ENCODE assay signal across 9 mouse cellular contexts in the genomic region with DNA sequence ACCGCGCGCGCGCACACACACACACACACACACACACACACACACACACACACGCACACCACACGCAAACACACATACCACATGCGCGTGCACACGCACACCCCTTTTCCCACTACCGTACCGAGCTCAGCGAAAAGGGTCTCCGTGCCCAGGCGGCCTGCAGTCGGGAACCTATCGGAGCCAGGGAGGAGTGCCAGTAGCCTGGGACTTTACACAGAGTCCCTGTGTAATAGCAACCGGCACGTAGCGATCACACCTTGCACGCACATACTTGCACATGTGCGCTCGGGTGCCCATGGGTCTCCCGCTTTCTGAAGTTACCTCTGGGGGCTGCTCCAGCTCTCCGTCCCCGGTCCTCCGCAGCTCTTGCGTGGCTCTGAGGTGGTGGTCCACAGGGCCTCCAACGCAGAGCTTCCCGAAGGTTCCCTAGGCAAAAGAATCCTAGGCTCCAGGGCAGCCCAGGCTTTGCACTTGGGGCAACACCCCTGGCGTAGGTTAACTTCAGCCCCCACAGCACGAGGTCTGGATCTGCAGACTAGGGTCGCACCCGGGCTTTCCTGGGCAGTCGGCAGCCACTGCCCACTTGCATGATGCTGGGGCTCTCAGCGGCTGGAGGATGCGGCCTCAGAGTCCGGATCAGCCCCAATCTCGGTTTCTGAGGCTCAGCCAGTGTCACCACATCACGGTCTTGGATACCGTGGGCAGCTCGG. TPM values are rescaled to one million over a fixed set of nuclear protein-coding genes. Genes with fewer than 3 reads are reported as not detected.
DNase-seq lines count a peak whose midpoint lies in the region; ATAC-seq and TF ChIP-seq lines count a peak whose summit lies in the region.
"Had no signal": no experiment of that assay in that cellular context is flagged by ENCODE, and none has a peak within 500 bp of the region (broad histone marks: within the 10 kb centered on the region; RNA-seq: fewer than 3 reads in every experiment).

No protein-coding gene starts in this region.

- peak overlapping the region; percentile 20; the same call in 1 of the 2 replicates for H3K9ac ChIP-seq in heart, postnatal 0 days (replicated peaks; ENCODE audit: low read depth, low read length)
- peak overlapping the region; percentile 55 for H3K9ac ChIP-seq in forebrain, embryonic 11.5 days (ENCODE audit: low read length)
- H3K9ac ChIP-seq in liver, embryonic 12.5 days = no peak overlapping the region
- H3K9ac ChIP-seq in stomach, postnatal 0 days (ENCODE audit: low read length) = peak overlapping the region; percentile 31; the same call in 1 of the 2 replicates

- TF ChIP-seq CTCF in heart, postnatal 0 days (IDR thresholded peaks at IDR 0.05; ENCODE audit: low read depth) = no peak
- no peak for TF ChIP-seq CTCF in brain, embryonic 14.5 days (IDR thresholded peaks at IDR 0.05; ENCODE audit: borderline replicate concordance, extremely low read depth, insufficient read depth, insufficient read length)
- no peak for TF ChIP-seq CTCF in stomach, postnatal 0 days (IDR thresholded peaks at IDR 0.05; ENCODE audit: low read depth)

- H3K4me3 ChIP-seq in heart, postnatal 0 days (ENCODE audit: low read depth, low read length) = peak overlapping the region; percentile 43
- peak overlapping the region; percentile 44 for H3K4me3 ChIP-seq in forebrain, embryonic 11.5 days (ENCODE audit: low read depth, low read length)
- peak overlapping the region; percentile 27 for H3K4me3 ChIP-seq in liver, embryonic 12.5 days
- H3K4me3 ChIP-seq in stomach, postnatal 0 days (ENCODE audit: low read depth, low read length) = peak overlapping the region; percentile 40

- no peak overlapping the region for H3K27ac ChIP-seq in heart, postnatal 0 days (ENCODE audit: low read depth)
- no peak overlapping the region for H3K27ac ChIP-seq in forebrain, embryonic 11.5 days (ENCODE audit: low read depth, low read length)
- no peak overlapping the region for H3K27ac ChIP-seq in liver, embryonic 12.5 days
- H3K27ac ChIP-seq in stomach, postnatal 0 days (replicated peaks) = no peak overlapping the region

- peaks cover 42% of the 10 kb centered on the region for H3K27me3 ChIP-seq in heart, postnatal 0 days (ENCODE audit: control insufficient read depth, insufficient read depth, low read length)
- H3K27me3 ChIP-seq in forebrain, embryonic 11.5 days (ENCODE audit: control insufficient read depth, insufficient read depth, low read length) = peaks cover 25% of the 10 kb centered on the region
- H3K27me3 ChIP-seq in liver, embryonic 12.5 days (replicated peaks) = peaks cover 48% of the 10 kb centered on the region
- H3K27me3 ChIP-seq in stomach, postnatal 0 days (ENCODE audit: control insufficient read depth, insufficient read depth, low read length) = peaks cover 6% of the 10 kb centered on the region; the same call in 1 of the 2 replicates

- 0 out of 2 replicates have a peak, but pooled peaks have one; percentile 19 for ATAC-seq in heart, postnatal 0 days (ENCODE audit: insufficient read depth, low read depth)
- peak; percentile 63 for ATAC-seq in forebrain, embryonic 11.5 days (replicated peaks; ENCODE audit: low FRiP score)
- no peak for ATAC-seq in liver, embryonic 12.5 days
- ATAC-seq in stomach, postnatal 0 days (ENCODE audit: low FRiP score, low TSS enrichment) = 0 out of 2 replicates have a peak, but pooled peaks have one; percentile 7

- TF ChIP-seq EP300 in heart, postnatal 0 days (IDR thresholded peaks at IDR 0.05; ENCODE audit: low read depth) = no peak
- TF ChIP-seq EP300 in stomach, postnatal 0 days (optimal IDR thresholded peaks at IDR 0.05) = no peak

- H3K9me3 ChIP-seq in heart, postnatal 0 days (replicated peaks; ENCODE audit: control insufficient read depth, low read length) = no peaks in the 10 kb centered on the region
- H3K9me3 ChIP-seq in forebrain, embryonic 11.5 days (ENCODE audit: control insufficient read depth, low read length) = no peaks in the 10 kb centered on the region
- H3K9me3 ChIP-seq in liver, embryonic 12.5 days (replicated peaks) = no peaks in the 10 kb centered on the region
- H3K9me3 ChIP-seq in stomach, postnatal 0 days (ENCODE audit: control insufficient read depth, low read length) = no peaks in the 10 kb centered on the region

- intact Hi-C loops in heart, postnatal 10 days (cut with DNase I) = no loop called here

- 3% methylated on average over 42 of the region's 42 CpGs for WGBS in heart, postnatal 0 days
- under 1% methylated on average over 42 of the region's 42 CpGs for WGBS in forebrain, embryonic 11.5 days
- 3% methylated on average over 42 of the region's 42 CpGs for WGBS in liver, embryonic 12.5 days (ENCODE audit: insufficient replicate concordance)
- WGBS in stomach, postnatal 0 days = 4% methylated on average over 42 of the region's 42 CpGs

- no peak for DNase-seq in heart, postnatal 0 days (ENCODE audit: low spot score)
- DNase-seq in heart, postnatal 10 days = no peak
- peak; percentile 58 for DNase-seq in brain, embryonic 14.5 days (ENCODE audit: low read depth)
- DNase-seq in forebrain, embryonic 11.5 days (ENCODE audit: low spot score) = peak; percentile 68
- peak; percentile 16 for DNase-seq in stomach, postnatal 0 days (ENCODE audit: low spot score)
- DNase-seq in c-Kit-positive CD71-positive TER-119-positive erythroid progenitor cells, embryonic 14.5 days (ENCODE audit: low spot score) = no peak
- DNase-seq in thymus, postnatal 10 days (ENCODE audit: low spot score in 2 of 2) = no peak

- peaks cover 10% of the 10 kb centered on the region; the same call in 1 of the 2 replicates for H3K4me1 ChIP-seq in heart, postnatal 0 days (ENCODE audit: control insufficient read depth, insufficient read depth)
- peaks cover 5% of the 10 kb centered on the region; the same call in 1 of the 2 replicates for H3K4me1 ChIP-seq in forebrain, embryonic 11.5 days (replicated peaks; ENCODE audit: control insufficient read depth, insufficient read depth, low read length)
- no peaks in the 10 kb centered on the region for H3K4me1 ChIP-seq in liver, embryonic 12.5 days
- H3K4me1 ChIP-seq in stomach, postnatal 0 days (replicated peaks; ENCODE audit: control insufficient read depth, insufficient read depth) = peaks cover 7% of the 10 kb centered on the region

- H3K36me3 ChIP-seq in heart, postnatal 0 days (replicated peaks; ENCODE audit: control insufficient read depth, insufficient read depth, low read length) = no peaks in the 10 kb centered on the region
- H3K36me3 ChIP-seq in forebrain, embryonic 11.5 days (ENCODE audit: control insufficient read depth, insufficient read depth, low read length) = no peaks in the 10 kb centered on the region
- H3K36me3 ChIP-seq in liver, embryonic 12.5 days = no peaks in the 10 kb centered on the region
- no peaks in the 10 kb centered on the region for H3K36me3 ChIP-seq in stomach, postnatal 0 days (ENCODE audit: control insufficient read depth, insufficient read depth, low read length)

- TF ChIP-seq POLR2A in brain, embryonic 14.5 days (IDR thresholded peaks at IDR 0.05; ENCODE audit: borderline replicate concordance, extremely low read depth, insufficient read depth, insufficient read length, poor library complexity, severe bottlenecking) = no peak

- peak overlapping the region; percentile 63 for H3K4me2 ChIP-seq in heart, postnatal 0 days (ENCODE audit: low read depth, low read length)
- peak overlapping the region; percentile 94 for H3K4me2 ChIP-seq in forebrain, embryonic 11.5 days (ENCODE audit: low read depth, low read length, severe bottlenecking)
- peak overlapping the region; percentile 53 for H3K4me2 ChIP-seq in liver, embryonic 12.5 days
- H3K4me2 ChIP-seq in stomach, postnatal 0 days (replicated peaks; ENCODE audit: low read depth) = peak overlapping the region; percentile 65

RNA-seq across cellular contexts. Expression of a gene that starts 0.5 kb away (rescaled TPM):
- total RNA-seq in heart, postnatal 0 days (2014; rRNA removed; ENCODE audit: low replicate concordance) = 0.04 TPM in 1 of 2 replicates, not detected in the other
- 0.04 TPM in 1 of 2 replicates, not detected in the other for polyA plus RNA-seq in heart, postnatal 0 days (2015; fragmentation: Nextera tagmentation; extraction: Ambion mirVana)
- total RNA-seq in heart, postnatal 10 days (2021) = under 1 TPM; 0.05 to 0.10 TPM
- 0.73 and 2.4 TPM in 2 replicates for polyA plus RNA-seq in brain, embryonic 14.5 days (2012; rRNA removed)
- polyA plus RNA-seq in forebrain, embryonic 11.5 days (2014; fragmentation: Nextera tagmentation; extraction: Ambion mirVana) = 0.15 TPM in 1 of 2 replicates, not detected in the other
- not detected in 2 replicates for polyA plus RNA-seq in liver, embryonic 12.5 days (2016; fragmentation: Nextera tagmentation; extraction: Ambion mirVana)
- polyA plus RNA-seq in stomach, postnatal 0 days (2015; fragmentation: Nextera tagmentation; extraction: Ambion mirVana) = 0.04 and 0.05 TPM in 2 replicates
- polyA plus RNA-seq: Patski had no signal

Comparison
In these comparisons a context has a peak if more than half of its experiments do, and no peak if none do; other contexts are left out.
1. DNase-seq: peak in brain, embryonic 14.5 days (single experiment), forebrain, embryonic 11.5 days (single experiment) and stomach, postnatal 0 days (single experiment); none in heart, postnatal 0 days (single experiment), heart, postnatal 10 days (0 of 2), c-Kit-positive CD71-positive TER-119-positive erythroid progenitor cells, embryonic 14.5 days (single experiment) and thymus, postnatal 10 days (0 of 2).
2. Peak in every context shown above with its lines, with median percentiles within 50 percentile points of each other: H3K4me2 ChIP-seq and H3K4me3 ChIP-seq.